Mouse (Mus musculus) midbrain, embryonic 16.5 days (tissue): ENCODE measurements around the gene Arl5a. TPM values are rescaled to one million over a fixed set of nuclear protein-coding genes. Genes with fewer than 3 reads are reported as not detected.

ENCODE experiments used
- ATAC-seq: fragments of 200-750 bp; cut with Nextera tagmentation; 2 replicates; pipeline ENCODE4 v1.8.0; 2017; ENCODE audit warnings: moderate TSS enrichment
- H3K27ac ChIP-seq: fragments of 300-500 bp; sonication (generic); 2 replicates; pipeline ENCODE4 v1.5.1; 2014; ENCODE audit warnings: mild to moderate bottlenecking, low read length, mixed read lengths
- H3K27me3 ChIP-seq: fragments of 300-500 bp; sonication (generic); 2 replicates; pipeline ENCODE4 v1.6.1; 2014; ENCODE audit warnings: low read depth, low read length, mixed read lengths; ENCODE audit not compliant: control insufficient read depth, insufficient read depth
- H3K36me3 ChIP-seq: fragments of 300-500 bp; sonication (generic); 2 replicates; pipeline ENCODE4 v1.6.1; 2014; ENCODE audit warnings: mild to moderate bottlenecking, low read length, moderate library complexity, mixed read lengths; ENCODE audit not compliant: control insufficient read depth, insufficient read depth
- H3K4me1 ChIP-seq: fragments of 300-500 bp; sonication (generic); 2 replicates; pipeline ENCODE4 v1.6.1; 2014; ENCODE audit warnings: mild to moderate bottlenecking, low read length, mixed read lengths; ENCODE audit not compliant: control insufficient read depth, insufficient read depth
- H3K4me2 ChIP-seq: fragments of 300-500 bp; sonication (generic); 2 replicates; pipeline ENCODE4 v1.6.1; 2014; ENCODE audit warnings: mild to moderate bottlenecking, low read length, mixed read lengths
- H3K4me3 ChIP-seq: fragments of 300-500 bp; sonication (generic); 2 replicates; pipeline ENCODE4 v1.5.1; 2014; ENCODE audit warnings: low read depth, mild to moderate bottlenecking, low read length, moderate library complexity, mixed read lengths
- H3K9ac ChIP-seq: fragments of 300-500 bp; sonication (generic); 2 replicates; pipeline ENCODE4 v1.6.1; 2014; ENCODE audit warnings: low read depth, low read length, mixed read lengths
- H3K9me3 ChIP-seq: fragments of 300-500 bp; sonication (generic); replicated peaks from 2 replicates; pipeline ENCODE4 v1.6.1; 2014; ENCODE audit warnings: mild to moderate bottlenecking, low read length, mixed read lengths; ENCODE audit not compliant: control insufficient read depth, poor library complexity, severe bottlenecking
- WGBS: fragments of 180-500 bp; shearing (Covaris S2); extraction: QIAGEN DNeasy Blood & Tissue Kit; methylation state at CpG from one replicate; pipeline ENCODE4 v1.1.7; 2014; 5-methylcytosine and 5-hydroxymethylcytosine counted together
- polyA plus RNA-seq: library from polyadenylated mRNA; unstranded; fragments of >200 nt; fragmentation: Nextera tagmentation; extraction: Ambion mirVana; gene quantifications from 2 replicates; pipeline ENCODE4 v1.2.1, GENCODE M21; 2015

Gene Arl5a
- polyA plus RNA-seq, 1 experiment from 2014 or later: 38.5 TPM

- ATAC-seq: no peak
- Histone ChIP-seq H3K36me3 (peaks cover 8% of the 10 kb centered on the region; the same call in 1 of the 2 replicates), H3K9ac (no peak overlapping the region), H3K27ac (no peak overlapping the region), H3K4me1 (no peaks in the 10 kb centered on the region), H3K27me3 (no peaks in the 10 kb centered on the region), H3K4me3 (no peak overlapping the region), H3K4me2 (no peak overlapping the region), H3K9me3 (no peaks in the 10 kb centered on the region)
- WGBS: 77% methylated on average over 5 of the region's 5 CpGs
These were observed 21.9 kb upstream of the Arl5a start for GRCm38 (mm10) chr2:52446648-52447047.

GRCm38 (mm10) chr2:52442125-52442524 lies 17.4 kb upstream of the Arl5a start:
- no peak overlapping the region for H3K9ac ChIP-seq
- no peak overlapping the region for H3K4me3 ChIP-seq
- H3K4me1 ChIP-seq: 0 out of 2 replicates have a peak, but pooled peaks cover 2% of the 10 kb centered on the region
- no peak overlapping the region for H3K4me2 ChIP-seq
- H3K27ac ChIP-seq: no peak overlapping the region
- no peak for ATAC-seq
- no peaks in the 10 kb centered on the region for H3K36me3 ChIP-seq
- no peaks in the 10 kb centered on the region for H3K9me3 ChIP-seq
- WGBS: 30% methylated on average over 5 of the region's 5 CpGs
- no peaks in the 10 kb centered on the region for H3K27me3 ChIP-seq

- H3K27me3 ChIP-seq: no peaks in the 10 kb centered on the region
- no peak overlapping the region for H3K4me3 ChIP-seq
- no peaks in the 10 kb centered on the region for H3K9me3 ChIP-seq
- 0 out of 2 replicates have a peak, but pooled peaks cover 2% of the 10 kb centered on the region for H3K4me1 ChIP-seq
- H3K4me2 ChIP-seq: no peak overlapping the region
- ATAC-seq: no peak
- peaks cover 4% of the 10 kb centered on the region; the same call in 1 of the 2 replicates for H3K36me3 ChIP-seq
- H3K27ac ChIP-seq: no peak overlapping the region
- no peak overlapping the region for H3K9ac ChIP-seq
- WGBS: 88% methylated on average over 4 of the region's 4 CpGs
These were observed 15.8 kb upstream of the Arl5a start for GRCm38 (mm10) chr2:52440420-52441015.

GRCm38 (mm10) chr2:52438437-52438836 lies 13.7 kb upstream of the Arl5a start:
- WGBS: 90% methylated on average over 4 of the region's 4 CpGs
- no peaks in the 10 kb centered on the region for H3K9me3 ChIP-seq
- no peak overlapping the region for H3K4me2 ChIP-seq
- H3K4me1 ChIP-seq: 0 out of 2 replicates have a peak, but pooled peaks cover 2% of the 10 kb centered on the region
- H3K9ac ChIP-seq: no peak overlapping the region
- H3K27ac ChIP-seq: no peak overlapping the region
- ATAC-seq: no peak
- H3K4me3 ChIP-seq: no peak overlapping the region
- H3K27me3 ChIP-seq: no peaks in the 10 kb centered on the region
- H3K36me3 ChIP-seq: peaks cover 4% of the 10 kb centered on the region; the same call in 1 of the 2 replicates

GRCm38 (mm10) chr2:52438013-52438412 lies 13.3 kb upstream of the Arl5a start:
- Histone ChIP-seq H3K36me3 (peaks cover 4% of the 10 kb centered on the region; the same call in 1 of the 2 replicates), H3K27me3 (no peaks in the 10 kb centered on the region), H3K4me1 (0 out of 2 replicates have a peak, but pooled peaks cover 2% of the 10 kb centered on the region), H3K9ac (no peak overlapping the region), H3K4me2 (no peak overlapping the region), H3K27ac (no peak overlapping the region), H3K9me3 (no peaks in the 10 kb centered on the region), H3K4me3 (no peak overlapping the region)
- 53% methylated on average over 6 of the region's 6 CpGs for WGBS
- peak; percentile 56 for ATAC-seq

GRCm38 (mm10) chr2:52435919-52436632 lies 11.4 kb upstream of the Arl5a start:
- Histone ChIP-seq H3K4me2 (no peak overlapping the region), H3K9me3 (no peaks in the 10 kb centered on the region), H3K27me3 (no peaks in the 10 kb centered on the region), H3K36me3 (peaks cover 6% of the 10 kb centered on the region), H3K4me1 (0 out of 2 replicates have a peak, but pooled peaks cover 2% of the 10 kb centered on the region), H3K27ac (no peak overlapping the region), H3K9ac (no peak overlapping the region), H3K4me3 (no peak overlapping the region)
- ATAC-seq: peak; percentile 36; the same call in 1 of the 2 replicates
- WGBS: 64% methylated on average over 14 of the region's 14 CpGs

- WGBS: 61% methylated on average over 7 of the region's 7 CpGs
- no peak for ATAC-seq
- H3K9ac ChIP-seq: no peak overlapping the region
These were observed 8.7 kb upstream of the Arl5a start for GRCm38 (mm10) chr2:52433365-52433764.

GRCm38 (mm10) chr2:52427383-52427782 lies 2.7 kb upstream of the Arl5a start:
- peaks cover 2% of the 10 kb centered on the region; the same call in 1 of the 2 replicates for H3K36me3 ChIP-seq
- no peak overlapping the region for H3K4me3 ChIP-seq
- H3K9me3 ChIP-seq: no peaks in the 10 kb centered on the region
- no peak overlapping the region for H3K9ac ChIP-seq
- H3K27ac ChIP-seq: no peak overlapping the region
- no peak overlapping the region for H3K4me2 ChIP-seq
- ATAC-seq: no peak
- WGBS: 83% methylated on average over 3 of the region's 3 CpGs
- H3K4me1 ChIP-seq: peaks cover 18% of the 10 kb centered on the region
- no peaks in the 10 kb centered on the region for H3K27me3 ChIP-seq

More at GRCm38 (mm10) chr2:52433365-52433764, 8.7 kb upstream of the Arl5a start:
- H3K27ac ChIP-seq: no peak overlapping the region
- H3K9me3 ChIP-seq: no peaks in the 10 kb centered on the region
- no peak overlapping the region for H3K4me3 ChIP-seq
- no peak overlapping the region for H3K4me2 ChIP-seq
- 0 out of 2 replicates have a peak, but pooled peaks cover 2% of the 10 kb centered on the region for H3K4me1 ChIP-seq
- no peaks in the 10 kb centered on the region for H3K27me3 ChIP-seq
- peaks cover 6% of the 10 kb centered on the region for H3K36me3 ChIP-seq

GRCm38 (mm10) chr2:52426041-52426440 lies 1.3 kb upstream of the Arl5a start:
- WGBS: 96% methylated on average over 3 of the region's 3 CpGs
- Histone ChIP-seq H3K4me2 (no peak overlapping the region), H3K27me3 (no peaks in the 10 kb centered on the region), H3K36me3 (no peaks in the 10 kb centered on the region), H3K4me3 (no peak overlapping the region), H3K4me1 (peaks cover 27% of the 10 kb centered on the region), H3K9ac (no peak overlapping the region), H3K9me3 (no peaks in the 10 kb centered on the region), H3K27ac (no peak overlapping the region)
- ATAC-seq: no peak
